Mouse (Mus musculus) embryo, embryonic 11 days (tissue): ENCODE measurements around the gene Raf1.
"Not testable (repeated sequence)": the region's sequence is repeated elsewhere in the genome, so short reads cannot be mapped to it uniquely, and the experiment has no call there.

ENCODE experiments used
- DNase-seq: peaks from one replicate; pipeline ENCODE4 v3.0.0-alpha.2; 2015

Raf1 gene

GRCm38 (mm10) chr6:115681066-115681465 is 4.6 kb upstream of the Raf1 start:
- no peak for DNase-seq

GRCm38 (mm10) chr6:115678012-115678411 is 1.6 kb upstream of the Raf1 start:
- no peak for DNase-seq

GRCm38 (mm10) chr6:115677441-115677840 is 1.0 kb upstream of the Raf1 start:
- DNase-seq: no peak

- peak; percentile 57 for DNase-seq
Observed at GRCm38 (mm10) chr6:115675508-115676336, 713 bp downstream of the Raf1 start.

GRCm38 (mm10) chr6:115675166-115675507 is 1.3 kb downstream of the Raf1 start:
- no peak for DNase-seq

GRCm38 (mm10) chr6:115674316-115674715 is 2.1 kb downstream of the Raf1 start:
- DNase-seq: no peak

- no peak for DNase-seq
Observed at GRCm38 (mm10) chr6:115672700-115673099, 3.7 kb downstream of the Raf1 start.

- no peak for DNase-seq
Observed at GRCm38 (mm10) chr6:115666641-115667040, 9.8 kb downstream of the Raf1 start.

GRCm38 (mm10) chr6:115664268-115664667 is 12.2 kb downstream of the Raf1 start:
- DNase-seq: no peak

- DNase-seq: no peak
Observed at GRCm38 (mm10) chr6:115658802-115659201, 17.6 kb downstream of the Raf1 start.

GRCm38 (mm10) chr6:115653939-115654338 is 22.5 kb downstream of the Raf1 start:
- no peak for DNase-seq

- DNase-seq: peak; percentile 20
Observed at GRCm38 (mm10) chr6:115651719-115652118, 24.7 kb downstream of the Raf1 start.

- DNase-seq: peak; percentile 25
Observed at GRCm38 (mm10) chr6:115650476-115651427, 25.7 kb downstream of the Raf1 start.

GRCm38 (mm10) chr6:115649792-115650365 is 26.6 kb downstream of the Raf1 start:
- no peak for DNase-seq

GRCm38 (mm10) chr6:115643315-115643714 is 33.1 kb downstream of the Raf1 start:
- DNase-seq: no peak

- not testable (repeated sequence) for DNase-seq
Observed at GRCm38 (mm10) chr6:115638188-115638587, 38.2 kb downstream of the Raf1 start.

GRCm38 (mm10) chr6:115634015-115634414 is 42.4 kb downstream of the Raf1 start:
- DNase-seq: no peak

GRCm38 (mm10) chr6:115631056-115631795 is 45.2 kb downstream of the Raf1 start:
- no peak for DNase-seq

- DNase-seq: no peak
Observed at GRCm38 (mm10) chr6:115626121-115626520, 50.3 kb downstream of the Raf1 start.

- no peak for DNase-seq
Observed at GRCm38 (mm10) chr6:115620942-115621341, 55.5 kb downstream of the Raf1 start.

GRCm38 (mm10) chr6:115619818-115620217 is 56.6 kb downstream of the Raf1 start:
- DNase-seq: no peak

- DNase-seq: no peak
Observed at GRCm38 (mm10) chr6:115615983-115616382, 60.5 kb downstream of the Raf1 start.

- DNase-seq: no peak
Observed at GRCm38 (mm10) chr6:115613793-115614192, 62.6 kb downstream of the Raf1 start.
